Mouse (Mus musculus) CH12.LX (cell line): ENCODE results near the gene Pde4d.

Experiments used
- CTCF ChIP-seq, 2 experiments: IDR thresholded peaks in 1 of 2; conservative IDR thresholded peaks in 1 of 2; 2 replicates each; pipeline ENCODE4 v1.5.1; 2011 to 2012; ENCODE audit warnings: low read depth in 2 of 2, low read length in 2 of 2, improper control_type of control experiment in 1 of 2, inconsistent platforms in 1 of 2, mild to moderate bottlenecking in 1 of 2, moderate library complexity in 1 of 2
- MAX ChIP-seq: IDR thresholded peaks from 2 replicates; pipeline ENCODE4 v1.6.1; 2011; ENCODE audit warnings: low read length, improper control_type of control experiment
- SIN3A ChIP-seq: IDR thresholded peaks from 2 replicates; pipeline ENCODE4 v1.6.1; 2012; ENCODE audit warnings: low read length, improper control_type of control experiment, inconsistent platforms
- ZC3H11A ChIP-seq: IDR thresholded peaks from 2 replicates; pipeline ENCODE4 v1.6.1; 2012; ENCODE audit warnings: low read depth, mild to moderate bottlenecking, inconsistent platforms, low read length, improper control_type of control experiment

- no peak for TF ChIP-seq CTCF (conservative IDR thresholded peaks at IDR 0.05 in 1 of 2, IDR thresholded peaks at IDR 0.05 in 1 of 2; ENCODE audit: low read depth in 2 of 2, low read length in 2 of 2)
- no peak for TF ChIP-seq MAX
- no peak for TF ChIP-seq SIN3A
- TF ChIP-seq ZC3H11A = no peak
Measured at GRCm38 (mm10) chr13:109261642-109262220, 812.0 kb downstream of the Pde4d start.
